Mouse (Mus musculus) R1 (cell line): ENCODE measurements at regions not wholly inside any gene's neighbourhood (a gene's known extent, or its start where the extent isn't known, plus 50 kb on each side); places are given as distances from the start of the nearest gene placed in this dataset.

ENCODE experiments used
- DNase-seq: peaks from one replicate; pipeline ENCODE4 v3.0.0-alpha.2; 2018; ENCODE audit warnings: low read depth, low spot score

DNA sequence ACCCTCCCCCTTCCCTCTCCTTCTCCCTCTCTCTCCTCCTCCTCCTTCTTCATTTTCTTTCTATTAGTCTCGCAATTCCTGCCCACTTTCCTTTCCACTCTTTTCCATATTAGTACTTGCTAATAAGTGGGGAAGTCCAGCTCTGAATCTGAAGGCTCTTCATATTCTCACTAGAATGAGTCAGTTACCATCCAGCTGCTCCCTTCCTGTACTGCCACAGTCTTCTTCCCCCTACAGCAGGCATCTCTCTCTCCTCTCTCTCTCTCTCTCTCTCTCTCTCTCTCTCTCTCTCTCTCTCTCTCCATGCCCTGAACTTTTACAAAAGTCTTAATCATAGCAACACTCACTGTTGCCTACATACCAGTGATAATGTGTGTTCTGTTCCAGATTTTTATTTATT is 226.6 kb upstream of the Pter start:
- DNase-seq: no peak

DNA sequence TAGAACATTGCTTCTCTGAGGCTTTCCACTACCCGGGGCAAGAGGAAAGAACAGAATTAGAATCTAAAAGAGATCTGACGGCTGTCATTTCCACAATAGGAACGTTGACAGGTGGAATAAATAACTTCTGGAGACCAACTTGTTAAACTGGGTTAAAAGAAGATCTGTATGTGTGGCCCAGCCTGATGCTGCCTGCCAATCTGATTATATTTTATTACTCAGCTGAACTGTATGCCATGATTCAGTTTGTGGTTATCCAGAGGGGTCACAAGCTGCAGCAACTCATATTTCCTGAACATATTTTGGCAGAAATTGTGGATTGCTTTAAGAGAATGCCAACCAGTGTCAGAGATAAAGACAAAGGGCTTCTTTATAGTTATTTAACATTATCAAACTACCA is 224.5 kb upstream of the Pter start:
- no peak for DNase-seq

- no peak for DNase-seq
Observed at GRCm38 (mm10) chr2:12707514-12707913, 216.3 kb upstream of the Pter start.

- peak; percentile 48 for DNase-seq
Observed at GRCm38 (mm10) chr2:12709156-12709923, 214.5 kb upstream of the Pter start.

GRCm38 (mm10) chr2:12709924-12710240 is 214.0 kb upstream of the Pter start:
- DNase-seq: no peak

- peak; percentile 16 for DNase-seq
Observed at GRCm38 (mm10) chr2:12716124-12717012, 207.5 kb upstream of the Pter start.

GRCm38 (mm10) chr2:12729251-12729650 is 194.6 kb upstream of the Pter start:
- DNase-seq: no peak

GRCm38 (mm10) chr2:12737140-12737539 is 186.7 kb upstream of the Pter start:
- DNase-seq: no peak

GRCm38 (mm10) chr2:12746856-12747255 is 177.0 kb upstream of the Pter start:
- no peak for DNase-seq

DNA sequence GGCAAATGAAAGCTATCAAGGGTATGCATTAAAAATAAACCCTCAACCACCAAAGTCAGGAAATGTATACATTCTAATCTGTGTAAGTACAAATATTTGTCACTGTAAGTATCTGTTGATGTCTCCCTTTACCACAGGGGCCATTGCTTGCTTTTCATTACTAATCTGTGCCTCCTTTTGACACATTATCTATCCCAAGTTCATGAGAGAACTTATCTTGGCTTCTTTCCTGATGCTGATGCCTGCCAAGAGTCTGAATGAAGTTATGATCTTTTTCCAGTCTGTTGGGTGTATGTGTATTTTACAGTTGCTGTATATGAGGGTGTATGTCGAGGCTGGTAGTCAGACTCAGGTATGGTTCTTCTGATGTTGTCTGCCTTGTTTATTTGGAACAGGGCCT is 165.0 kb upstream of the Pter start:
- no peak for DNase-seq

GRCm38 (mm10) chr2:12759931-12760330 is 163.9 kb upstream of the Pter start:
- no peak for DNase-seq

DNA sequence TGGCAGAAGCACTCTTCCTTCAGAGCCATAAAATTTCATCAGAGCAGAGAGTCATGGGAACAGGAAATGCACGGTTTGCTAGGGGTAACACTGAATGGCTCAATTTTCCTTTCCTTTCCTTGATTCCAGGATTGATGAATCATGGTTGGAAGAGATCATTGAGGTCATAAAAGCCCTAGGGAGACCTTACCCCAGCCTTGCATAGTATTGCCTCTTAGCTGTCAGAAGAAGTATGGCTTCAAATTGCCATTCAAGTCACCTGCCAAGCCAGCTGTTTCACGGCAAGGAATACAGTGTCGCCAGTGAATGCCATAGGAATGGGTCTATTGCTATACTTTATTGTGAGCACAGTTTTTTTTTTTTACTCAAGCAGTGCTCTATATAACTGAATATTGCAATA is 162.4 kb upstream of the Pter start:
- DNase-seq: no peak

- no peak for DNase-seq
Observed at GRCm38 (mm10) chr2:12764510-12764909, 159.3 kb upstream of the Pter start.

- no peak for DNase-seq
Observed at GRCm38 (mm10) chr2:12765336-12765735, 158.5 kb upstream of the Pter start.

GRCm38 (mm10) chr2:12776866-12777265 is 147.0 kb upstream of the Pter start:
- DNase-seq: no peak

DNA sequence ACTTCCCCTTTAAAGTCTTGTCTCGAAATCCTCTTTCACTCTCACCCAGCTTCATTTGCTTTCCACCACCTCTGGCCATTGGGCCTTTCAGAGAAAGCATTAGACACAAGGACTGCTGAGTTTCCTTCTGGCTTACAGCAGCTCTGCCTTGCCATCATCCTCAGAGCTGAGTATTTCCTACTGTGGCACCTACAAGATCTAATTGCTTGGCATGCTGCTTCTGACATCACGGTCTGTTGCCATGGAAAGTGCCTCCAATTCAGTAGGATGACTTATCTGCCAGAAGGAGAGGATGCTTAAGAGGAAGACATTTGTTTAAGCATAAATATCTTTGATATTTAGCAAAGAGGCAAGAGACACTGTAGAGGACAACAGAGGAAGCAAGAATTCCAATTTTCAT is 146.1 kb upstream of the Pter start:
- DNase-seq: no peak

GRCm38 (mm10) chr2:12792596-12792995 is 131.2 kb upstream of the Pter start:
- no peak for DNase-seq

- DNase-seq: no peak
Observed at GRCm38 (mm10) chr2:12797615-12798169, 126.1 kb upstream of the Pter start.

DNA sequence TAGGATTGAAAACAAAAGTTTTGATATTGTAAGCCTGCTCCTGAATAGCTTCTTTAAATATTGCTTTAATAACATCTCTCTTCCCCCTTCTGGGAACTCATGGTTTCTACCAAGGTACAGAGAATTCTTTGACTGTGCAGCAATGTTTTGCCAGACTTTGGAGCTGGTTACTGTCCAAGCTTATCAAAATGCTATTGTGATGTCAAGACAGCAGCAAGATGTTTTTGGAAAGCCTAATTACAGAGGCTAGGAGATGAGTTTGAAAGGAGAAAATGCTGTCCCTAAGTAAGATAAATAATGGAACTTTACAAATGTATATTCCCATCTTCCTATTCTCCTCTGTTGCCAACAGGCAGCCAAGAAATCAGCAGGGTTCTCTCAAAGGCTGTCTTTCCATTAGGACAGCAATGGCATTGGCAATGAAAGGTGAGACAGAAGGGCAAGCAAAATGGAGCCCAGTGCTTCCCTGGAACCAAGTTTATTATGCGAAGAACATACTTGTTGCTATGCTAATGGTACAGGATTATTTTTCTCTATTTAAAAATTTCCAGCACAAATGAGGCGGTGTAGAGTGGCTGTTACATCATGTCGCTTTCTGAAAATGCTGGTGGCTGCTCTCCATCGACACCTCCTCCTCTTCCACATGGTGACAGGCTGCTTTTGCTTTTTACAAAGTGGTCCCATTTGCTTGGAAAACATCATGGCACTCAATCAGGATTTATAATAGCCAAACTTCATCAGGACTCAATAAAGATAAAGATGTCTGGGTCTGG is 124.5 kb upstream of the Pter start:
- no peak for DNase-seq

GRCm38 (mm10) chr2:12802667-12803066 is 121.2 kb upstream of the Pter start:
- DNase-seq: no peak

GRCm38 (mm10) chr2:12805096-12805495 is 118.7 kb upstream of the Pter start:
- DNase-seq: no peak

DNA sequence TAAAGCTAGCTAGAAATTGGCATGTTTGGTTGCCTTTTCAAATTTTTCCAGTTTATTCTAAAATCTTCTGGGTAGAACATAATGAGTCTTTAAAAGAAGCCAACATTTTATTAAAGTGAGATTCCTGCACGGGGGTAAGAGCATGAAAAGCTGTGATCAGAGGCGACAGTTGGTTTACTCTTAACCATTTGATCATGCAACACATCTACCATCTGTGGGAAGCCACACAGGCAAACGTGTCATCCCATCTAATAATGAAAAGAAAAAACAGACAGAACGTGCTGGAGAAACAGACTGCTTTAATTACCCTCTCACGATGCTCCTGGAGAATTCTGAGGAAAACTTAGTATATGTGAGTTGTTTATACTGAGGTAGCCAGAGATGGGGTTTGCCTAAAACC is 115.4 kb upstream of the Pter start:
- DNase-seq: no peak
